Mouse (Mus musculus) liver, embryonic 15.5 days (tissue): ENCODE measurements around the gene Ptprd. TPM values are rescaled to one million over a fixed set of nuclear protein-coding genes. Genes with fewer than 3 reads are reported as not detected.

ENCODE experiments used
- ATAC-seq: fragments of 200-750 bp; cut with Nextera tagmentation; 2 replicates; pipeline ENCODE4 v1.8.0; 2017; ENCODE audit warnings: moderate number of reproducible peaks, mild to moderate bottlenecking, moderate library complexity; ENCODE audit not compliant: insufficient read depth
- H3K27ac ChIP-seq: fragments of 300-500 bp; sonication (generic); replicated peaks from 2 replicates; pipeline ENCODE4 v1.5.1; 2015; ENCODE audit warnings: mild to moderate bottlenecking, inconsistent platforms
- H3K27me3 ChIP-seq: fragments of 300-500 bp; sonication (generic); 2 replicates; pipeline ENCODE4 v1.6.1; 2015; ENCODE audit warnings: mild to moderate bottlenecking, inconsistent platforms
- H3K36me3 ChIP-seq: fragments of 300-500 bp; sonication (generic); replicated peaks from 2 replicates; pipeline ENCODE4 v1.6.1; 2015; ENCODE audit warnings: moderate library complexity, mild to moderate bottlenecking, inconsistent platforms
- H3K4me1 ChIP-seq: fragments of 300-500 bp; sonication (generic); replicated peaks from 2 replicates; pipeline ENCODE4 v1.6.1; 2015; ENCODE audit warnings: inconsistent platforms
- H3K4me2 ChIP-seq: fragments of 300-500 bp; sonication (generic); 2 replicates; pipeline ENCODE4 v1.6.1; 2015; ENCODE audit warnings: moderate library complexity, mild to moderate bottlenecking, inconsistent platforms
- H3K4me3 ChIP-seq: fragments of 300-500 bp; sonication (generic); replicated peaks from 2 replicates; pipeline ENCODE4 v1.5.1; 2015; ENCODE audit warnings: mild to moderate bottlenecking, inconsistent platforms
- H3K9ac ChIP-seq: fragments of 300-500 bp; sonication (generic); 2 replicates; pipeline ENCODE4 v1.6.1; 2015; ENCODE audit warnings: moderate library complexity, mild to moderate bottlenecking, inconsistent platforms
- H3K9me3 ChIP-seq: fragments of 300-500 bp; sonication (generic); replicated peaks from 2 replicates; pipeline ENCODE4 v1.6.1; 2016; ENCODE audit warnings: inconsistent platforms
- WGBS: fragments of 180-500 bp; shearing (Covaris S2); methylation state at CpG from one replicate; pipeline ENCODE4 v1.1.7; 2015; ENCODE audit warnings: mixed read lengths; ENCODE audit not compliant: insufficient replicate concordance; 5-methylcytosine and 5-hydroxymethylcytosine counted together
- polyA plus RNA-seq: library from polyadenylated mRNA; unstranded; fragments of >200 nt; fragmentation: Nextera tagmentation; extraction: Ambion mirVana; gene quantifications from 2 replicates; pipeline ENCODE4 v1.2.1, GENCODE M21; 2015

The Ptprd gene
- polyA plus RNA-seq, 1 experiment from 2014 or later, result 4.8 TPM

- ATAC-seq, result no peak
- H3K4me2 ChIP-seq, result no peak overlapping the region
- no peaks in the 10 kb centered on the region for H3K27me3 ChIP-seq
- 68% methylated on average over 6 of the region's 6 CpGs for WGBS
- H3K9me3 ChIP-seq, result no peaks in the 10 kb centered on the region
- no peaks in the 10 kb centered on the region for H3K36me3 ChIP-seq
- no peak overlapping the region for H3K4me3 ChIP-seq
- H3K27ac ChIP-seq, result no peak overlapping the region
- no peak overlapping the region for H3K9ac ChIP-seq
- no peaks in the 10 kb centered on the region for H3K4me1 ChIP-seq
Measured at GRCm38 (mm10) chr4:77241852-77242455, 969.8 kb downstream of the Ptprd start.

GRCm38 (mm10) chr4:77238144-77238543 lies 973.6 kb downstream of the Ptprd start:
- no peak for ATAC-seq

GRCm38 (mm10) chr4:77233243-77233642 lies 978.5 kb downstream of the Ptprd start:
- no peak for ATAC-seq
- Histone ChIP-seq H3K36me3 (no peaks in the 10 kb centered on the region), H3K4me2 (no peak overlapping the region), H3K27ac (no peak overlapping the region), H3K9ac (no peak overlapping the region), H3K9me3 (no peaks in the 10 kb centered on the region), H3K4me1 (no peaks in the 10 kb centered on the region), H3K27me3 (no peaks in the 10 kb centered on the region), H3K4me3 (no peak overlapping the region)
- WGBS, result 59% methylated on average over 2 of the region's 2 CpGs

More at GRCm38 (mm10) chr4:77238144-77238543, 973.6 kb downstream of the Ptprd start:
- Histone ChIP-seq H3K9ac (no peak overlapping the region), H3K9me3 (no peaks in the 10 kb centered on the region), H3K4me2 (no peak overlapping the region), H3K36me3 (no peaks in the 10 kb centered on the region), H3K27me3 (no peaks in the 10 kb centered on the region), H3K4me3 (no peak overlapping the region), H3K4me1 (no peaks in the 10 kb centered on the region), H3K27ac (no peak overlapping the region)
- WGBS, result 40% methylated on average over 1 of the region's 1 CpGs

- no peaks in the 10 kb centered on the region for H3K27me3 ChIP-seq
- WGBS, result 69% methylated on average over 8 of the region's 8 CpGs
Measured at GRCm38 (mm10) chr4:77168866-77169265, 1042.9 kb downstream of the Ptprd start.

GRCm38 (mm10) chr4:77157601-77158000 lies 1054.2 kb downstream of the Ptprd start:
- Histone ChIP-seq H3K9me3 (no peaks in the 10 kb centered on the region), H3K4me1 (no peaks in the 10 kb centered on the region), H3K27me3 (no peaks in the 10 kb centered on the region), H3K4me2 (no peak overlapping the region), H3K27ac (no peak overlapping the region), H3K4me3 (no peak overlapping the region), H3K9ac (no peak overlapping the region), H3K36me3 (no peaks in the 10 kb centered on the region)
- no peak for ATAC-seq
- 58% methylated on average over 3 of the region's 3 CpGs for WGBS

More at GRCm38 (mm10) chr4:77168866-77169265, 1042.9 kb downstream of the Ptprd start:
- no peaks in the 10 kb centered on the region for H3K36me3 ChIP-seq
- no peak overlapping the region for H3K27ac ChIP-seq
- no peak overlapping the region for H3K4me3 ChIP-seq
- no peaks in the 10 kb centered on the region for H3K9me3 ChIP-seq
- H3K4me1 ChIP-seq, result no peaks in the 10 kb centered on the region
- no peak overlapping the region for H3K4me2 ChIP-seq
- ATAC-seq, result no peak
- no peak overlapping the region for H3K9ac ChIP-seq

- H3K27ac ChIP-seq, result no peak overlapping the region
- H3K4me2 ChIP-seq, result no peak overlapping the region
- 57% methylated on average over 2 of the region's 2 CpGs for WGBS
- no peaks in the 10 kb centered on the region for H3K27me3 ChIP-seq
- no peaks in the 10 kb centered on the region for H3K4me1 ChIP-seq
- no peaks in the 10 kb centered on the region for H3K36me3 ChIP-seq
- no peak for ATAC-seq
- no peak overlapping the region for H3K4me3 ChIP-seq
- H3K9ac ChIP-seq, result no peak overlapping the region
- no peaks in the 10 kb centered on the region for H3K9me3 ChIP-seq
Measured at GRCm38 (mm10) chr4:77155561-77155960, 1056.2 kb downstream of the Ptprd start.

GRCm38 (mm10) chr4:77155037-77155436 lies 1056.7 kb downstream of the Ptprd start:
- WGBS, result 65% methylated on average over 1 of the region's 1 CpGs
- no peak overlapping the region for H3K9ac ChIP-seq
- H3K4me2 ChIP-seq, result no peak overlapping the region

GRCm38 (mm10) chr4:77124852-77125251 lies 1086.9 kb downstream of the Ptprd start:
- ATAC-seq, result no peak
- WGBS, result 22% methylated on average over 2 of the region's 2 CpGs
- H3K27ac ChIP-seq, result no peak overlapping the region
- H3K9ac ChIP-seq, result no peak overlapping the region
- H3K4me2 ChIP-seq, result no peak overlapping the region
- no peaks in the 10 kb centered on the region for H3K9me3 ChIP-seq
- no peaks in the 10 kb centered on the region for H3K4me1 ChIP-seq
- H3K36me3 ChIP-seq, result no peaks in the 10 kb centered on the region
- no peaks in the 10 kb centered on the region for H3K27me3 ChIP-seq
- no peak overlapping the region for H3K4me3 ChIP-seq

More at GRCm38 (mm10) chr4:77155037-77155436, 1056.7 kb downstream of the Ptprd start:
- Histone ChIP-seq H3K9me3 (no peaks in the 10 kb centered on the region), H3K27me3 (no peaks in the 10 kb centered on the region), H3K4me1 (no peaks in the 10 kb centered on the region), H3K27ac (no peak overlapping the region), H3K36me3 (no peaks in the 10 kb centered on the region), H3K4me3 (no peak overlapping the region)
- no peak for ATAC-seq

- WGBS, result 13% methylated on average over 1 of the region's 1 CpGs
Measured at GRCm38 (mm10) chr4:77110894-77111293, 1100.9 kb downstream of the Ptprd start.

GRCm38 (mm10) chr4:77107291-77107690 lies 1104.5 kb downstream of the Ptprd start:
- no peaks in the 10 kb centered on the region for H3K4me1 ChIP-seq
- no peak overlapping the region for H3K4me3 ChIP-seq
- H3K36me3 ChIP-seq, result no peaks in the 10 kb centered on the region
- H3K9ac ChIP-seq, result no peak overlapping the region
- no peaks in the 10 kb centered on the region for H3K27me3 ChIP-seq
- no peak overlapping the region for H3K27ac ChIP-seq
- ATAC-seq, result no peak
- no peaks in the 10 kb centered on the region for H3K9me3 ChIP-seq
- 62% methylated on average over 2 of the region's 2 CpGs for WGBS
- no peak overlapping the region for H3K4me2 ChIP-seq

More at GRCm38 (mm10) chr4:77110894-77111293, 1100.9 kb downstream of the Ptprd start:
- Histone ChIP-seq H3K4me3 (no peak overlapping the region), H3K27me3 (no peaks in the 10 kb centered on the region), H3K27ac (no peak overlapping the region), H3K9me3 (no peaks in the 10 kb centered on the region), H3K9ac (no peak overlapping the region), H3K36me3 (no peaks in the 10 kb centered on the region), H3K4me2 (no peak overlapping the region), H3K4me1 (no peaks in the 10 kb centered on the region)
- ATAC-seq, result no peak

GRCm38 (mm10) chr4:77083165-77083564 lies 1128.6 kb downstream of the Ptprd start:
- Histone ChIP-seq H3K27ac (no peak overlapping the region), H3K36me3 (no peaks in the 10 kb centered on the region), H3K9me3 (no peaks in the 10 kb centered on the region), H3K27me3 (no peaks in the 10 kb centered on the region), H3K4me3 (no peak overlapping the region), H3K9ac (no peak overlapping the region), H3K4me2 (no peak overlapping the region), H3K4me1 (no peaks in the 10 kb centered on the region)
- WGBS, result 35% methylated on average over 3 of the region's 3 CpGs
- no peak for ATAC-seq

GRCm38 (mm10) chr4:77077607-77078006 lies 1134.2 kb downstream of the Ptprd start:
- Histone ChIP-seq H3K9ac (no peak overlapping the region), H3K9me3 (no peaks in the 10 kb centered on the region), H3K4me3 (no peak overlapping the region), H3K4me1 (no peaks in the 10 kb centered on the region), H3K27ac (no peak overlapping the region), H3K36me3 (no peaks in the 10 kb centered on the region), H3K4me2 (no peak overlapping the region), H3K27me3 (no peaks in the 10 kb centered on the region)
- no peak for ATAC-seq
- 65% methylated on average over 4 of the region's 4 CpGs for WGBS
